Mouse (Mus musculus) left cerebral cortex, adult 9 months (tissue): Measurements from ENCODE around the gene Cdc16.

Experiments
- DNase-seq, 2 experiments: peaks; one replicate each; pipeline ENCODE4 v3.0.0; 2022; ENCODE audit warnings: low spot score in 2 of 2

The Cdc16 gene

GRCm38 (mm10) chr8:13799566-13799965 is 42.1 kb downstream of the Cdc16 start:
- DNase-seq: no peak

- DNase-seq: no peak
These were observed 71.2 kb downstream of the Cdc16 start for GRCm38 (mm10) chr8:13828598-13829172.
